Mouse (Mus musculus) heart, adult 10 weeks (tissue): ENCODE measurements around the gene Eml1. TPM values are rescaled to one million over a fixed set of nuclear protein-coding genes. Genes with fewer than 3 reads are reported as not detected.

ENCODE experiments used
- polyA plus RNA-seq: library from polyadenylated mRNA; stranded (reverse); fragments of 350-450 nt; fragmentation: Illumina TruSeq; extraction: RNeasy Lipid Tissue Mini Kit (QIAGEN cat#74804); gene quantifications from one replicate; pipeline ENCODE4 v1.2.3, GENCODE M21; 2014; ENCODE audit warnings: low read depth, low replicate concordance

Eml1 gene
- polyA plus RNA-seq = 77.8 TPM

GRCm38 (mm10) chr12:108370596-108371428, at the start of gene Eml1:
Eml1 (plus strand) TSS chr12:108370957.

GRCm38 (mm10) chr12:108333895-108334445, 36.8 kb upstream of the Eml1 start, which contains the start of gene Cyp46a1:
Cyp46a1 (plus strand) TSS chr12:108334381.

GRCm38 (mm10) chr12:108554120-108554841, 183.5 kb downstream of the Eml1 start, which contains the start of gene Evl:
Evl (plus strand) TSS chr12:108554720.

Other genes starting within 250 kb of the Eml1 start
- gene Setd3, start 191.6 kb upstream of the Eml1 start, polyA plus RNA-seq = 102 TPM
- 25.7 TPM for gene Ccnk, start 191.4 kb upstream of the Eml1 start, polyA plus RNA-seq
- gene Ccdc85c, start 95.5 kb upstream of the Eml1 start, polyA plus RNA-seq = 21.0 TPM
- 0.99 TPM for gene Hhipl1, start 64.7 kb upstream of the Eml1 start, polyA plus RNA-seq
- gene Cyp46a1, start 36.6 kb upstream of the Eml1 start, polyA plus RNA-seq = 0.94 TPM
- gene Evl, start 183.8 kb downstream of the Eml1 start, polyA plus RNA-seq = 25.7 TPM